Mouse (Mus musculus) midbrain, embryonic 14.5 days (tissue): ENCODE results near the gene 4933428G20Rik. TPM values are rescaled to one million over a fixed set of nuclear protein-coding genes. Genes with fewer than 3 reads are reported as not detected.

Experiments used
- ATAC-seq: fragments of 200-750 bp; cut with Nextera tagmentation; 2 replicates; pipeline ENCODE4 v1.8.0; 2017; ENCODE audit warnings: moderate number of reproducible peaks, moderate library complexity; ENCODE audit not compliant: low FRiP score, low TSS enrichment
- DNase-seq: peaks from one replicate; pipeline ENCODE4 v3.0.0-alpha.2; 2015
- H3K27ac ChIP-seq: fragments of 300-500 bp; sonication (generic); replicated peaks from 2 replicates; pipeline ENCODE4 v1.5.1; 2014; ENCODE audit warnings: mild to moderate bottlenecking, low read depth, low read length, moderate library complexity
- H3K27me3 ChIP-seq: fragments of 300-500 bp; sonication (generic); 2 replicates; pipeline ENCODE4 v1.6.1; 2014; ENCODE audit warnings: low read length, control low read depth, mixed read lengths; ENCODE audit not compliant: control insufficient read depth, insufficient read depth
- H3K36me3 ChIP-seq: fragments of 300-500 bp; sonication (generic); 2 replicates; pipeline ENCODE4 v1.6.1; 2014; ENCODE audit warnings: low read length, control low read depth; ENCODE audit not compliant: control insufficient read depth, insufficient read depth
- H3K4me1 ChIP-seq: fragments of 300-500 bp; sonication (generic); 2 replicates; pipeline ENCODE4 v1.6.1; 2014; ENCODE audit warnings: mild to moderate bottlenecking, antibody characterized with exemption, low read length, control low read depth; ENCODE audit not compliant: control insufficient read depth, insufficient read depth
- H3K4me2 ChIP-seq: fragments of 300-500 bp; sonication (generic); 2 replicates; pipeline ENCODE4 v1.6.1; 2014; ENCODE audit warnings: mild to moderate bottlenecking, low read length, moderate library complexity
- H3K4me3 ChIP-seq: fragments of 300-500 bp; sonication (generic); replicated peaks from 2 replicates; pipeline ENCODE4 v1.5.1; 2014; ENCODE audit warnings: low read depth, low read length
- H3K9ac ChIP-seq: fragments of 300-500 bp; sonication (generic); replicated peaks from 2 replicates; pipeline ENCODE4 v1.6.1; 2014; ENCODE audit warnings: mild to moderate bottlenecking, low read length, moderate library complexity
- H3K9me3 ChIP-seq: fragments of 300-500 bp; sonication (generic); 2 replicates; pipeline ENCODE4 v1.6.1; 2016; ENCODE audit warnings: low read length, control low read depth, mixed read lengths; ENCODE audit not compliant: control insufficient read depth
- WGBS: fragments of 180-500 bp; shearing (Covaris S2); extraction: QIAGEN DNeasy Blood & Tissue Kit; methylation state at CpG from one replicate; pipeline ENCODE4 v1.1.7; 2014; 5-methylcytosine and 5-hydroxymethylcytosine counted together
- polyA plus RNA-seq: library from polyadenylated mRNA; unstranded; fragments of >200 nt; fragmentation: Nextera tagmentation; extraction: Ambion mirVana; gene quantifications from 2 replicates; pipeline ENCODE4 v1.2.1, GENCODE M21; 2014

4933428G20Rik gene
- polyA plus RNA-seq, 1 experiment from 2014 or later = not detected

DNA sequence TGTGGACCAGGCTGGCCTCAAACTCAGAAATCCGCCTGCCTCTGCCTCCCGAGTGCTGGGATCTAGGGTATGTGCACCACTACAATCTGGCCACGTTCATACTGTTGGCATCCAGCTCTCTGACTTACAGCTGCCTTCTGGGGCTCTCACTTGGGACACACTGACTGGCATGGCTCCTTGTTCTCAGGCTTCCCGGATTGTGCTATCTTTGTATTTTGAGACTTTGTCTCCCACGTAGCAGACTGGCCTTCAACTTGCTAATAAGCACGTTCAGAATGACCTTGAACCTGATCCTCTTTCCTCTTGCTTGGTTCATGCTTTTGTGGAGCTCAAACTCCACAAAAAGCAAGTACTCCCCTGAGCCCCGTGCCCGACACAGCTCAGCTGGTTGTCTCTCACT is 14.5 kb downstream of the 4933428G20Rik start:
- Histone ChIP-seq H3K27ac (no peak overlapping the region), H3K9ac (no peak overlapping the region), H3K27me3 (no peaks in the 10 kb centered on the region), H3K9me3 (no peaks in the 10 kb centered on the region), H3K36me3 (peaks cover 38% of the 10 kb centered on the region), H3K4me3 (no peak overlapping the region), H3K4me2 (no peak overlapping the region), H3K4me1 (no peaks in the 10 kb centered on the region)
- 83% methylated on average over 8 of the region's 8 CpGs for WGBS
- no peak for ATAC-seq
- no peak for DNase-seq

DNA sequence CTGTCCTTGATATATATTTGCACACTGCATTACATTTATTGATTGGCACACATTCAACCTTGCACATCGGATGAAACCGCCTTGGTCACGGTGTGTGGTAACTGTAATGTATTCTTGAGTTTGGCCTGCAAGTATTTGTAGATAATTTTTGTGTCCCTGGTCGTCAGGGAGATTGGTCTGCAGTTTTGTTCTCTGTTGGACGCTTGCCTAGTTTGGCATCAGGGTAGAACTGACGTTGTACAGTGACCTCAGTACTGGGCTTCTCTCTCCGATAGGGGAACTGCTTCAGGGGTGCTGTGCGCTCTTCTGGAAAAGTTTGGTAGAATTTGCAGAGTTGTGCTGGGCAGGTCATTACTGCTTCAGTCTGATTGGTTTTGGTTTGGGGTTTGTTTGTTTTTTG is 20.3 kb downstream of the 4933428G20Rik start:
- H3K27ac ChIP-seq = no peak overlapping the region
- ATAC-seq (no peak), DNase-seq (no peak)
- no peak overlapping the region for H3K9ac ChIP-seq
- peaks cover 68% of the 10 kb centered on the region for H3K36me3 ChIP-seq
- no peak overlapping the region for H3K4me2 ChIP-seq
- no peaks in the 10 kb centered on the region for H3K9me3 ChIP-seq
- no peaks in the 10 kb centered on the region for H3K27me3 ChIP-seq
- no peaks in the 10 kb centered on the region for H3K4me1 ChIP-seq
- 78% methylated on average over 8 of the region's 8 CpGs for WGBS
- H3K4me3 ChIP-seq = no peak overlapping the region

DNA sequence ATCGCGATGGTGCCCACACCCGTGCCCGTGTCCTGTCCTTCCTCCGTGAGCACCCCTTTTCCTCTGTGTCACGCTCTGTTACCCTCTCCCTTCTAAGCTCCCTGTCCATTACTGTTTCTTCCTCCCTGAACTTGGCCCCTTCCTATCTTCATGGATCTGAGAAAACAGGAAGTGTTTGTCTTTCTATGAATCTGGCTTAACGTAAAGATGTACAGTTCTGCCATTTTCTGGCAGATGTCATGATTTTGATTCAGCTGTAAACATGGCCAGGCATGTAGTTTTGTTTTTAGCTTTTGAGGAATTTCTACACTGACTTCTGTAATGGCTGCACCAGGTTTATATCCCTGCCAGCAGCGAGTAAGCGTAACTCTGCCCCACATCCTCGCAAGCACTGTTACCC is 21.1 kb downstream of the 4933428G20Rik start:
- 91% methylated on average over 10 of the region's 10 CpGs for WGBS

DNA sequence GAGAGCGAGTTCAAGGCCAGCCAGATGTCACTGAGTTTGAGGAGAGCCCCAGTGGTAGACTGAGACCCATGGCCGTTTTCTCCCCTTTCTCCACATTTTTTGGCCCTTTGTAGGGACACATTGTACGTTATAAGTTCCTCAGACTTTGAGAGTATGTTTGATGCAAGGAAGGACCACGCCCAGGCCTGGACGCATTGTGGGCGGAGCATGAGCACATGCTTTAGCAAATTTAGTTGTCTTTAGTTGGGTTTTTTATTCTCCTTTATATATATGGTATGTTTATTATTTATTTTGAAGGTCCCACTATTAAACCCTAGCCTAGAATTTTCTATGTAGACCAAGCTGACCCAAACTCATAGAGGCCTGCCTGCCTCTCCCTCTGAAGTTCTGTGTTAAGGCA is 21.8 kb downstream of the 4933428G20Rik start:
- Histone ChIP-seq H3K9ac (no peak overlapping the region), H3K4me2 (no peak overlapping the region), H3K4me3 (no peak overlapping the region), H3K4me1 (no peaks in the 10 kb centered on the region), H3K36me3 (peaks cover 60% of the 10 kb centered on the region), H3K27ac (no peak overlapping the region), H3K27me3 (no peaks in the 10 kb centered on the region), H3K9me3 (no peaks in the 10 kb centered on the region)
- DNase-seq (no peak), ATAC-seq (no peak)
- WGBS = 89% methylated on average over 6 of the region's 6 CpGs

More for the DNA sequence above, 21.1 kb downstream of the 4933428G20Rik start:
- Histone ChIP-seq H3K9me3 (no peaks in the 10 kb centered on the region), H3K4me2 (no peak overlapping the region), H3K4me3 (no peak overlapping the region), H3K27ac (no peak overlapping the region), H3K27me3 (no peaks in the 10 kb centered on the region), H3K4me1 (no peaks in the 10 kb centered on the region), H3K36me3 (peaks cover 61% of the 10 kb centered on the region), H3K9ac (no peak overlapping the region)
- ATAC-seq (no peak), DNase-seq (no peak)

DNA sequence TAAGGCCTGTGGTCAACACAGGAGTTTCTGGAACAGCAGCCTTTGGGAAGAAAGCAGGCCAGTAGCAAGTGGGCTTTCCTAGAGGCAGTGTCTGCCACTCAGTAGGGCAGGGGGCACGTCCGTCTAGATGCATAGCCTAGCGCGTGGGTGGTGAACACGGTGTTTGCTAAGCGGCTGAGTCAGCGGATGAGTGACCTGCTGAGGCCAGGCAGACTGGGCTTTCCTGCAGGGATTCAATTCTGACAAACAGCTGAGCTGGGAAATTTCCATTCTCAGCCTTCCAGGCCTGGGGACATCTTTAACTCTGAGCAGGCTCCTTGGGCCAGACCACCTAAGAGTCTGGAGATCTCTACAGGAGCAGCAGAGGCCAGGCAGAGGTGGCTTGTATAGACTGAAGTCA is 22.7 kb downstream of the 4933428G20Rik start:
- Histone ChIP-seq H3K9ac (no peak overlapping the region), H3K4me1 (no peaks in the 10 kb centered on the region), H3K36me3 (peaks cover 56% of the 10 kb centered on the region), H3K27ac (no peak overlapping the region), H3K27me3 (no peaks in the 10 kb centered on the region), H3K4me2 (no peak overlapping the region), H3K9me3 (no peaks in the 10 kb centered on the region), H3K4me3 (no peak overlapping the region)
- WGBS = 70% methylated on average over 7 of the region's 7 CpGs
- DNase-seq (no peak), ATAC-seq (no peak)

DNA sequence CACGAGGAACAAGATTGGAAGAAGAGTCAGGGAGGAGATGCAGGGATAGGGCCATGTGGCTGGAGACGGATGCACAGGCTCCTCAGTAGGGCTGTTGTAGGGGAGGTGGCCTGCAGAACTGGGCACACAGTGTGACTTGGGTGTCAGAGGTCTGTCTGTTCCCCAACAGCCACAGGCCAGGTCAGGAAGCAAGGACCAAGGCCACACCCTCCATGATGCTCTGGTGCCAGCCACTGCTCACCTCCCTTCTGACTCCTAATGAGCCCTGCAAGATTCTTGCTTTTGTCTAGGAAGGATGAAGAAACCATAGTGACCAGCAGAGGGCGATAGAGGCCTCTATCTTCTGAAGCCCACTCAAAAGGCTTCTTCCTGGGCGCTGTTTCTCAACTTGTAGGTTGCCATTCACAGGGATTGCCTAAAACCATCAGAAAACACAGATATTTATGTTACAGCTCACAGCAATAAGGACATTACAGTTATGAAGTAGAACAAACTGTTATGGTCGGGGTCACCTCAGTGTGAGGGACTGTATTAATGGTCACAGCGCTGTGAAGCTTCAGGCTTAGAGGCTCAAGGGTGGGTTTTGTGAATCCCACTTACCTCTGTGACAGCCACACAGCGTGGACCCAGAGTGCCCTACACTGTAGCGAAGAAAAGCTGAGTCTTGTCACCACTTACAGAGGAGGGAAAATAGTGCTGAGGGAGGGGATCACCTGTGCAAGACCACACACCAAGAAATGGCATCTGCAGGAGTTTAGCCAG is 23.6 kb downstream of the 4933428G20Rik start:
- Histone ChIP-seq H3K27ac (0 out of 2 replicates have a peak overlapping the region, but pooled peaks have one; percentile 8), H3K4me1 (no peaks in the 10 kb centered on the region), H3K9me3 (no peaks in the 10 kb centered on the region), H3K27me3 (no peaks in the 10 kb centered on the region), H3K4me3 (no peak overlapping the region), H3K9ac (no peak overlapping the region), H3K36me3 (peaks cover 58% of the 10 kb centered on the region), H3K4me2 (no peak overlapping the region)
- DNase-seq (peak; percentile 94), ATAC-seq (no peak; the same call in 1 of the 2 replicates)
- 58% methylated on average over 8 of the region's 8 CpGs for WGBS

DNA sequence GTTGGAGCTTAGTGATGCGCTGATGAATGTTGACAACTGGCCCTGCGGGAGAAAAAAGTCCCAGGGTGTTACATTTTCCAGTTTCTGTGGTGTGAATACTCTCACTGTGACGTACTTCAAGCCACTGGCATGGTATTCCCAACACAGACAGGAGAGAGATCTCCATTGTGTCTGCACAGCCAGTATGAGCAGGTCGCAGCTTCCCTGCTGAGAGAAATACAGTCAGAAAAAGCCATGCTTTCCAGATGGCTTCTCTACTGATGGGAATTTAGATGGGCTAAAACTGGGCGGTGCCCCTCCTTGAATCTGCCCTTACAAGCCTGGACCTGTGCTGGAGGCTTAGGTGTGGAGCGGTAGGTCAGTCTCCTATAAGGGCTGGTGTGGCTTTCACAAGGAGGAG is 28.9 kb downstream of the 4933428G20Rik start:
- H3K27me3 ChIP-seq = no peaks in the 10 kb centered on the region
- ATAC-seq (no peak), DNase-seq (no peak)
- no peak overlapping the region for H3K4me3 ChIP-seq
- H3K27ac ChIP-seq = no peak overlapping the region
- H3K9me3 ChIP-seq = no peaks in the 10 kb centered on the region
- no peaks in the 10 kb centered on the region for H3K4me1 ChIP-seq
- H3K9ac ChIP-seq = no peak overlapping the region
- peaks cover 64% of the 10 kb centered on the region for H3K36me3 ChIP-seq
- WGBS = 85% methylated on average over 6 of the region's 6 CpGs
- no peak overlapping the region for H3K4me2 ChIP-seq

DNA sequence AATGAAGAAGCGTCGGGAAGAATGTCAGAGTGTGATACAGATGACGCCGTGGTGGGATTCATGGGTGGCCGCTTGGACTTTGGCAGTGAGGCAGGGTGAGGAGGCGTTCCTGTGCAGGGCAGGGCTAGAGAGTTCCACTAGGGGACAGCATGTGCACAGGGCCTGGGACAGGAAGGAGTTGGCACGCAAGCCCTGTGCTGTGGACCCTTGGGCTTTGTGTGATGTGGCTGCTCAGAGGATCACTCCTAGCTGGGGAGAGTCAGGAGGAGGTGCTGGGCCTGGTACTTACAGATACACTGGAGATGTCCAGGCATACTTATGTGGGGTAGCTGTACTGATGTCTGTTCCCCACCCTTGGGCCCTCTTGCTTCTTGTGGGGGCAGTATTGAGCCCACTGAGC is 30.3 kb downstream of the 4933428G20Rik start:
- Histone ChIP-seq H3K4me2 (no peak overlapping the region), H3K4me3 (no peak overlapping the region), H3K36me3 (peaks cover 67% of the 10 kb centered on the region), H3K27ac (no peak overlapping the region), H3K9ac (no peak overlapping the region), H3K27me3 (no peaks in the 10 kb centered on the region), H3K9me3 (no peaks in the 10 kb centered on the region), H3K4me1 (no peaks in the 10 kb centered on the region)
- DNase-seq (no peak), ATAC-seq (no peak)
- WGBS = 85% methylated on average over 7 of the region's 7 CpGs

DNA sequence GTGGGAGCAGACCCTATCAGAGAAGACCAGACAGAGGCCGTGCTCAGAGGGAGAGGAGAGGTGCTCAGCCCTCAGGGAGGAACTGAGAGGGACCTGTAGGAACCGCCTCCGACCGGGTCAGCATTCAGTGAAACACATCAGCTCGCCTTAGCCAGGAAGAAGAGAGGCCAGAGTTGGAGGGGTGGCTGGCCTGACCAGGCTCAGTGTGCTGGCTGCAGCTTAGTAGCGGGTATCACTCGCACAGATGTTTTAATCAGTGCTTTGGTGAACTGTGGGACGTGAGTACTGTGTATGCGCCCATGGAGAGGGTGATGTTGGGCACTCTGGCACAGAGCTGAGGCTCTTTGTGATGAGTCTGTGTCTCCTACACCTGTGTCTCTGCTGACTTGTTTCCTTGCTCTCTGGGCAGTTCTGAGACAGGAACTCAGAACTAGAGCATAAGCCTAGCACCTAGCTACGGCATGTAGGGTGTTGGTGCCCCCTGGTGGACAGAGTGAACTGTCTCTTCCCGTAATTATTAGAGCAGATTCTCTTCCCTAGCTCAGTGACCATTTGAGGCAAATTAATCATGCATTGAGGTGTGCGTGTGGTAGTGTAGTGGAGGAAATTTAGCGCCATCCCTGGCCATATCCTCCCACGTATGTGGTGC is 31.4 kb downstream of the 4933428G20Rik start:
- no peak overlapping the region for H3K4me2 ChIP-seq
- no peaks in the 10 kb centered on the region for H3K27me3 ChIP-seq
- 39% methylated on average over 14 of the region's 14 CpGs for WGBS
- H3K9ac ChIP-seq = no peak overlapping the region
- DNase-seq (peak; percentile 96), ATAC-seq (no peak; the same call in 1 of the 2 replicates)
- peaks cover 77% of the 10 kb centered on the region for H3K36me3 ChIP-seq
- H3K4me3 ChIP-seq = no peak overlapping the region
- H3K4me1 ChIP-seq = no peaks in the 10 kb centered on the region
- no peak overlapping the region for H3K27ac ChIP-seq
- H3K9me3 ChIP-seq = no peaks in the 10 kb centered on the region
